Mouse (Mus musculus): Measurements from ENCODE around the gene Bex4.
"Not testable (repeated sequence)": the region's sequence is repeated elsewhere in the genome, so short reads cannot be mapped to it uniquely, and the experiment has no call there.

The Bex4 gene

GRCm38 (mm10) chrX:136138827-136139639 is at the start of gene Bex4:
TSS of gene Bex4 (plus strand) at chrX:136138996.
- in situ Hi-C loops (cut with MboI; ENCODE audit: low sequenced_read_pairs) = not testable (repeated sequence)

GRCm38 (mm10) chrX:136092497-136093279 is 46.1 kb upstream of the Bex4 start:
- in situ Hi-C loops (cut with MboI; ENCODE audit: low sequenced_read_pairs) = no loop called here

- in situ Hi-C loops (cut with MboI; ENCODE audit: low sequenced_read_pairs) = no loop called here
Observed at GRCm38 (mm10) chrX:136094421-136094820, 44.4 kb upstream of the Bex4 start.

GRCm38 (mm10) chrX:136104046-136104723 is 34.6 kb upstream of the Bex4 start:
- in situ Hi-C loops (cut with MboI; ENCODE audit: low sequenced_read_pairs) = no loop called here

- in situ Hi-C loops (cut with MboI; ENCODE audit: low sequenced_read_pairs) = no loop called here
Observed at GRCm38 (mm10) chrX:136104724-136105088, 34.1 kb upstream of the Bex4 start.

- in situ Hi-C loops (cut with MboI; ENCODE audit: low sequenced_read_pairs) = no loop called here
Observed at GRCm38 (mm10) chrX:136107942-136108341, 30.9 kb upstream of the Bex4 start.

- in situ Hi-C loops (cut with MboI; ENCODE audit: low sequenced_read_pairs) = no loop called here
Observed at GRCm38 (mm10) chrX:136115015-136115414, 23.8 kb upstream of the Bex4 start.

GRCm38 (mm10) chrX:136115419-136115961 is 23.3 kb upstream of the Bex4 start:
- in situ Hi-C loops (cut with MboI; ENCODE audit: low sequenced_read_pairs) = no loop called here

- in situ Hi-C loops (cut with MboI; ENCODE audit: low sequenced_read_pairs) = no loop called here
Observed at GRCm38 (mm10) chrX:136127038-136127743, 11.6 kb upstream of the Bex4 start.

GRCm38 (mm10) chrX:136127744-136128064 is 11.1 kb upstream of the Bex4 start:
- in situ Hi-C loops (cut with MboI; ENCODE audit: low sequenced_read_pairs) = no loop called here

GRCm38 (mm10) chrX:136135559-136135958 is 3.2 kb upstream of the Bex4 start:
- in situ Hi-C loops (cut with MboI; ENCODE audit: low sequenced_read_pairs) = no loop called here

- in situ Hi-C loops (cut with MboI; ENCODE audit: low sequenced_read_pairs) = not testable (repeated sequence)
Observed at GRCm38 (mm10) chrX:136139640-136140004, 826 bp downstream of the Bex4 start.

- in situ Hi-C loops (cut with MboI; ENCODE audit: low sequenced_read_pairs) = no loop called here
Observed at GRCm38 (mm10) chrX:136141385-136141784, 2.6 kb downstream of the Bex4 start.

- in situ Hi-C loops (cut with MboI; ENCODE audit: low sequenced_read_pairs) = no loop called here
Observed at GRCm38 (mm10) chrX:136143711-136144110, 4.9 kb downstream of the Bex4 start.

- in situ Hi-C loops (cut with MboI; ENCODE audit: low sequenced_read_pairs) = no loop called here
Observed at GRCm38 (mm10) chrX:136144195-136144594, 5.4 kb downstream of the Bex4 start.

GRCm38 (mm10) chrX:136170625-136171024 is 31.8 kb downstream of the Bex4 start:
- in situ Hi-C loops (cut with MboI; ENCODE audit: low sequenced_read_pairs) = no loop called here

GRCm38 (mm10) chrX:136171189-136172117 is 32.7 kb downstream of the Bex4 start:
- in situ Hi-C loops (cut with MboI; ENCODE audit: low sequenced_read_pairs) = no loop called here

GRCm38 (mm10) chrX:136172118-136172551 is 33.3 kb downstream of the Bex4 start, which contains the start of gene Tceal8:
TSS of gene Tceal8 (minus strand) at chrX:136172342.
- in situ Hi-C loops (cut with MboI; ENCODE audit: low sequenced_read_pairs) = no loop called here

- in situ Hi-C loops (cut with MboI; ENCODE audit: low sequenced_read_pairs) = no loop called here
Observed at GRCm38 (mm10) chrX:136172786-136173185, 34.0 kb downstream of the Bex4 start.

Measured in CH12F3 (cell line).